Mouse (Mus musculus) erythroblast, embryonic 14.5 days (primary cell): ENCODE results near the gene Rcor1. TPM values are rescaled to one million over a fixed set of nuclear protein-coding genes. Genes with fewer than 3 reads are reported as not detected.

Experiments
- H3K27me3 ChIP-seq: 2 replicates; pipeline ENCODE4 v1.6.1; 2012; ENCODE audit warnings: inconsistent platforms; ENCODE audit not compliant: control insufficient read depth
- H3K36me3 ChIP-seq: 2 replicates; pipeline ENCODE4 v1.6.1; 2012; ENCODE audit warnings: mild to moderate bottlenecking, inconsistent platforms; ENCODE audit not compliant: control insufficient read depth
- H3K4me1 ChIP-seq: 2 replicates; pipeline ENCODE4 v1.6.1; 2012; ENCODE audit warnings: inconsistent platforms; ENCODE audit not compliant: control insufficient read depth
- H3K4me3 ChIP-seq: replicated peaks from 2 replicates; pipeline ENCODE3; 2012; ENCODE audit warnings: moderate library complexity, mild to moderate bottlenecking, inconsistent platforms
- H3K9me3 ChIP-seq: 2 replicates; pipeline ENCODE4 v1.6.1; 2012; ENCODE audit warnings: low read length, inconsistent platforms, mixed read lengths; ENCODE audit not compliant: control insufficient read depth
- GATA1 ChIP-seq: IDR thresholded peaks from 2 replicates; pipeline ENCODE4 v1.6.1; 2012; ENCODE audit warnings: low read length, inconsistent platforms, mixed read lengths
- TAL1 ChIP-seq: IDR thresholded peaks from 3 replicates; pipeline ENCODE4 v1.6.1; 2012; ENCODE audit warnings: low read length, inconsistent platforms, mixed read lengths
- polyA plus RNA-seq: library from polyadenylated mRNA; stranded (reverse); fragments of >175 nt; gene quantifications from 2 replicates; pipeline ENCODE4 v1.2.3, GENCODE M21; 2012

Gene Rcor1
- polyA plus RNA-seq, 1 experiment = 0.44 TPM

- H3K27me3 ChIP-seq = no peaks in the 10 kb centered on the region
- H3K4me3 ChIP-seq = no peak overlapping the region
- H3K4me1 ChIP-seq = peaks cover 45% of the 10 kb centered on the region
Measured at GRCm38 (mm10) chr12:111151422-111152156, 112.4 kb downstream of the Rcor1 start.

DNA sequence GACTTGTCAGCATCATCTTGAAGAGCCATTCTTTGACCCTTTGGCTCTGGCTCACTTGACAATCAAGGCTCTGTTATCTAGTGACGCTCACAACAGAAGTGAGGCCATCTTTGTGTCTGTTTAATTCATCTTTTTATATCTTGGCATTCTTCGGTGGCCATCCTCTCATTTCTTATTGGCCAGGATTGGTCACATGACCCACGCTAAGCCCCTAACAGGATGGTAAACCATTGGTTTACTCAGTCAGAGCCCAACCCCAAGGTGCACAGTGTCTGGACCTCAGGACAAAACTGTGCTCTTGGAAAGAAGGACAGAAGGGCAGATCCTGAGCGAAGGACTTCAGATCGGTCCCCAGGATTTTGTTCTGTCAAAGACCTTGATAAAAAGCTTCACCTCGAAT, 113.4 kb downstream of the Rcor1 start:
- TF ChIP-seq TAL1 (no peak), GATA1 (no peak)
- peaks cover 3% of the 10 kb centered on the region; the same call in 1 of the 2 replicates for H3K9me3 ChIP-seq
- no peaks in the 10 kb centered on the region for H3K27me3 ChIP-seq
- H3K4me3 ChIP-seq = no peak overlapping the region
- H3K4me1 ChIP-seq = peaks cover 46% of the 10 kb centered on the region
- no peaks in the 10 kb centered on the region; the same call in 1 of the 2 replicates for H3K36me3 ChIP-seq

More at GRCm38 (mm10) chr12:111151422-111152156, 112.4 kb downstream of the Rcor1 start:
- Histone ChIP-seq H3K9me3 (peaks cover 3% of the 10 kb centered on the region; the same call in 1 of the 2 replicates), H3K36me3 (no peaks in the 10 kb centered on the region; the same call in 1 of the 2 replicates)
- TF ChIP-seq TAL1 (no peak), GATA1 (no peak)

- H3K27me3 ChIP-seq = no peaks in the 10 kb centered on the region
- no peaks in the 10 kb centered on the region; the same call in 1 of the 2 replicates for H3K36me3 ChIP-seq
- no peak for TF ChIP-seq TAL1
- no peak for TF ChIP-seq GATA1
- no peak overlapping the region for H3K4me3 ChIP-seq
- H3K4me1 ChIP-seq = peaks cover 51% of the 10 kb centered on the region
- peaks cover 3% of the 10 kb centered on the region; the same call in 1 of the 2 replicates for H3K9me3 ChIP-seq
Measured at GRCm38 (mm10) chr12:111152981-111153710, 114.0 kb downstream of the Rcor1 start.

GRCm38 (mm10) chr12:111153946-111154345, 114.8 kb downstream of the Rcor1 start:
- Histone ChIP-seq H3K27me3 (no peaks in the 10 kb centered on the region), H3K4me1 (peaks cover 52% of the 10 kb centered on the region)
- TF ChIP-seq GATA1 = no peak
- TF ChIP-seq TAL1 = no peak

DNA sequence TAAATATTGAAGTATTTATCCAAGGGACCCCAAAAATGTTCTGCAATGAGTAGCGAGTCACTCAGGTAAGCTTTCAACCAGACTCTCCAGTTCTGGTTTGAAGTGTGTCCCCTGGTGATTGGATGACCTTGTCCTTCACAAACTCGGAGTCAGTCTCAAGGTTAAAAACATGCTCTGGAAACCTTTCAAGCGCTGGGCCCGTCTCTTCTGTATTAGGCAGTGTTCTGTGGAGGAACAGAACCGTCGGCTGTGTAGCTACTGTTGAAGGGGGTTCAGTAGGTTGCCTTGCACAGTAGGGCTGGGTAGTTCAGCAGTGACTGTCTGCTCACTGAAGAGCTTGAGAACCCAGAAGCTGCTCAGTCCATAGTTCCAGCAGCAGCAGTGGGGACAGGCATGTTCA, 115.5 kb downstream of the Rcor1 start:
- Histone ChIP-seq H3K36me3 (no peaks in the 10 kb centered on the region; the same call in 1 of the 2 replicates), H3K4me1 (peaks cover 54% of the 10 kb centered on the region), H3K4me3 (no peak overlapping the region), H3K9me3 (peaks cover 3% of the 10 kb centered on the region; the same call in 1 of the 2 replicates), H3K27me3 (no peaks in the 10 kb centered on the region)
- TF ChIP-seq TAL1 (no peak), GATA1 (no peak)

More at GRCm38 (mm10) chr12:111153946-111154345, 114.8 kb downstream of the Rcor1 start:
- no peak overlapping the region for H3K4me3 ChIP-seq
- peaks cover 3% of the 10 kb centered on the region; the same call in 1 of the 2 replicates for H3K9me3 ChIP-seq
- no peaks in the 10 kb centered on the region; the same call in 1 of the 2 replicates for H3K36me3 ChIP-seq

DNA sequence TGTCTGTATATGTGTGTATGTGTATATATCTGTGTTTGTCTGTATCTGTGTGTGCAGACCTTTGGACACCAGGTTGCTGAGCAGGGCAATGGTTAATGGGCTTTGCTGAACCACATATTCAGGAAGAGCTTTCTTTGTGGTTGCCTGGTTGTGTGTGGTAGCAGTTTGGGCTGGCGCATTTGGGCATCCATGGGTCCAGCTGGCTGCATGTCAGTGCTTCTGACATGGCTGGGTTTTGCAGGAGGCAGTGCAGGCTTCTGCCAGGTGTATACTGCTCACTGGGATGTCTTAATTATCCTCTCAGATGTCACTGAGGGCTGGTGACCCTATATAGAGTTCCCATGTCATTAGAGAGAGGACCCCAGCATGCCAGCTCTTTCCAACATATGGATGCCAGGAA, 116.6 kb downstream of the Rcor1 start:
- TF ChIP-seq TAL1 (no peak), GATA1 (no peak)
- Histone ChIP-seq H3K27me3 (no peaks in the 10 kb centered on the region), H3K4me3 (no peak overlapping the region), H3K4me1 (peaks cover 52% of the 10 kb centered on the region), H3K36me3 (no peaks in the 10 kb centered on the region; the same call in 1 of the 2 replicates), H3K9me3 (peaks cover 3% of the 10 kb centered on the region; the same call in 1 of the 2 replicates)

- H3K36me3 ChIP-seq = no peaks in the 10 kb centered on the region; the same call in 1 of the 2 replicates
- H3K27me3 ChIP-seq = peaks cover 5% of the 10 kb centered on the region
- peaks cover 3% of the 10 kb centered on the region; the same call in 1 of the 2 replicates for H3K9me3 ChIP-seq
- no peak for TF ChIP-seq TAL1
- TF ChIP-seq GATA1 = no peak
- H3K4me1 ChIP-seq = peaks cover 50% of the 10 kb centered on the region
- peak overlapping the region; percentile 42 for H3K4me3 ChIP-seq
Measured at GRCm38 (mm10) chr12:111159659-111160428, 120.7 kb downstream of the Rcor1 start.

GRCm38 (mm10) chr12:111160871-111161270, 121.7 kb downstream of the Rcor1 start:
- peaks cover 60% of the 10 kb centered on the region for H3K4me1 ChIP-seq
- H3K4me3 ChIP-seq = no peak overlapping the region
- no peaks in the 10 kb centered on the region for H3K9me3 ChIP-seq
- TF ChIP-seq GATA1 = no peak
- TF ChIP-seq TAL1 = no peak
- peaks cover 10% of the 10 kb centered on the region for H3K27me3 ChIP-seq
- H3K36me3 ChIP-seq = no peaks in the 10 kb centered on the region
